In genomic region chr13:45251068-45251467, GRCm38 (mm10) we compare ENCODE assay signal across 24 mouse cellular contexts.
"Had no signal": no experiment of that assay in that cellular context is flagged by ENCODE, and none has a peak within 500 bp of the region (broad histone marks: within the 10 kb centered on the region; RNA-seq: fewer than 3 reads in every experiment).

No protein-coding gene starts in this region.

- H3K4me1 ChIP-seq: heart, embryonic 12.5 days; hindbrain, embryonic 12.5 days had no signal

- H3K4me2 ChIP-seq: heart, embryonic 12.5 days; hindbrain, embryonic 12.5 days; hindbrain, embryonic 14.5 days; kidney, embryonic 15.5 days; limb, embryonic 13.5 days; limb, embryonic 15.5 days had no signal

- H3K4me3 ChIP-seq: gastrocnemius, adult 2 months; heart, adult 2 months; heart, embryonic 12.5 days; hindbrain, embryonic 10.5 days; hindbrain, embryonic 12.5 days; kidney, embryonic 15.5 days; limb, embryonic 13.5 days; limb, embryonic 15.5 days had no signal

- H3K9ac ChIP-seq: heart, embryonic 12.5 days; hindbrain, embryonic 12.5 days; hindbrain, embryonic 14.5 days; kidney, embryonic 15.5 days; limb, embryonic 13.5 days; limb, embryonic 15.5 days had no signal

- H3K27ac ChIP-seq: gastrocnemius, adult 2 months; heart, adult 2 months; hindbrain, embryonic 10.5 days; hindbrain, embryonic 12.5 days; hindbrain, embryonic 14.5 days; kidney, embryonic 15.5 days; kidney, postnatal 0 days; limb, embryonic 13.5 days; limb, embryonic 15.5 days had no signal

- DNase-seq: gastrocnemius, adult 2 months; gastrocnemius, postnatal 10 days; gastrocnemius, postnatal 25 days; heart, adult 2 months; heart, postnatal 10 days; heart, postnatal 4 days; kidney, adult 11 months; kidney, adult 2 months; kidney, adult 9 months; kidney, postnatal 14 days; kidney, postnatal 36 days; layer of hippocampus, adult 9-11 months; layer of hippocampus, postnatal 36 days; left cerebral cortex, postnatal 4 days had no signal

- ATAC-seq: hindbrain, embryonic 16.5 days; intestine, embryonic 16.5 days had no signal

- H3K9me3 ChIP-seq: heart, embryonic 12.5 days; hindbrain, embryonic 10.5 days; hindbrain, embryonic 12.5 days; kidney, embryonic 15.5 days; limb, embryonic 13.5 days; limb, embryonic 15.5 days had no signal

- H3K36me3 ChIP-seq: heart, embryonic 12.5 days; hindbrain, embryonic 10.5 days; hindbrain, embryonic 12.5 days; kidney, embryonic 15.5 days; limb, embryonic 13.5 days; limb, embryonic 15.5 days had no signal

- H3K27me3 ChIP-seq: heart, embryonic 12.5 days; hindbrain, embryonic 12.5 days; kidney, embryonic 15.5 days; limb, embryonic 13.5 days; limb, embryonic 15.5 days had no signal
